Mouse (Mus musculus): ENCODE measurements around the gene Med24.

Med24 gene

GRCm38 (mm10) chr11:98765421-98766309 is 36.4 kb upstream of the Med24 start:
- DNase-seq (ENCODE audit: low spot score), result no peak

- no peak for DNase-seq (ENCODE audit: low spot score)
These were observed 35.5 kb upstream of the Med24 start for GRCm38 (mm10) chr11:98764746-98765145.

DNA sequence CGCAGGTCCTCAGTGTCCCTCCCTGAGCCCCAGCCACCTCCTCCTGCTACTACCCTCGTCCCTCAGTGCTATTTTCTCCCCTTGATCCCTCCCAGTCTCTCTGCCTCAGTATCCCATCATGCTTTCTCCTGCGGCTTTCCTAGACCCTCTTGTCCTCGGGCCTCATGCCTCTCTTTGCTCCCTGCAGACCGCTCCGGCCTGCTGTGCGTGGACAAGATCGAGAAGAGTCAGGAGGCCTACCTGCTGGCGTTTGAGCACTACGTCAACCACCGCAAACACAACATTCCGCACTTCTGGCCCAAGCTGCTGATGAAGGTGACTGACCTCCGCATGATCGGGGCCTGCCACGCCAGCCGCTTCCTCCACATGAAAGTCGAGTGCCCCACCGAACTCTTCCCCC is 34.9 kb upstream of the Med24 start:
- no peak for DNase-seq (ENCODE audit: low spot score)

- no peak for DNase-seq (ENCODE audit: low spot score)
These were observed 34.2 kb upstream of the Med24 start for GRCm38 (mm10) chr11:98763502-98763861.

- DNase-seq (ENCODE audit: low spot score), result no peak
These were observed 33.7 kb upstream of the Med24 start for GRCm38 (mm10) chr11:98762756-98763501.

DNA sequence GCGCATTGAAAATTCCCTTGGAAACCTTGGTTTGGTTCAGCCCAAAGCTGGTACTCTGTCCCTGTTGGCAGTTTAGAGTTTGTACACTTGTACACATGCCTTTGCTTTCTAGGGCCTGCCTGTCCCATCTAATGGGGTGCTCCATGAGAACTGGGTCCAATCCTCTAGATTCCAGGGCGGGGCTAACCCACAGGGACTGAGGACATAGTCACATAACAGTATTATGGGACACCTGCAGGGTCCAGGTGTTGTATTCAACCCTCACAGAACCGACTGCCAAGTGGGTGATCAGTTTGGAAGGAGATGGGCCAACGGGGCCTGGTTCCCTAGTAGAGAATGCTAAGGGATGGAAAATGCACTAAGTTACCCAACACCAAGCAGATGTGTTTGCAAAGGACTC is 32.7 kb upstream of the Med24 start:
- DNase-seq (ENCODE audit: low spot score), result no peak

- DNase-seq (ENCODE audit: low spot score), result no peak
These were observed 27.5 kb upstream of the Med24 start for GRCm38 (mm10) chr11:98756711-98757110.

DNA sequence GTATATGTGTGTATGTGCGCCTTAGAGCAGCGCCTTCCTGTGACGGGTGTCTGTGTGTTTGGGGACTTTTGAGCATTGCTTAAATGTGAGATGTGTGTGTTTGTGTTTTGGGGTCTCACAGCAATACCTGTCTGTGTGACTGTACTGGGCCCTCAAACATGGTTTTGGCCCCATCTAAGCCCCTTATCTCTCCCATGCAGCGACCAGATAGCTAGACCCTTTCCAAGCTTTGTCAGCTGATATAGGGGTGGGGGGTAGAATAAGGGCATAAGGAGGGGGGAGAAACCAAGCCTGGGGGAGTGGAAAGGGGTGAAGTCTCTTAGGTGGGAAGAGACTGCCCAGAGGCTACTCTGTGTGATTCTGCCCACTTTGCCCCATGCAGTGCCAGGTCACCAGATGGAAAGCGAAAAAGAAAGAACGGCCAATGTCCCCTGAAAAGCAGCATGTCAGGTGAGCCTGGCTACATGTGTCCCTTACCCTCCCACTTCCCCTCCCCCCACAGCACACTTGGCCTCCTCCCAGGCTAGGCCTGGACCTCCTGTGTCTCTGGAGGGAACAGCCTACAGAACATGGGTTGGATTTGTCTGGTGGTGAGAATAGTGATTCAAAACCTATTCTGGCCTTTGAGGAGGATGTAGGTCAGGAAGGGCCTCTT is 26.6 kb upstream of the Med24 start:
- DNase-seq (ENCODE audit: low spot score), result no peak

DNA sequence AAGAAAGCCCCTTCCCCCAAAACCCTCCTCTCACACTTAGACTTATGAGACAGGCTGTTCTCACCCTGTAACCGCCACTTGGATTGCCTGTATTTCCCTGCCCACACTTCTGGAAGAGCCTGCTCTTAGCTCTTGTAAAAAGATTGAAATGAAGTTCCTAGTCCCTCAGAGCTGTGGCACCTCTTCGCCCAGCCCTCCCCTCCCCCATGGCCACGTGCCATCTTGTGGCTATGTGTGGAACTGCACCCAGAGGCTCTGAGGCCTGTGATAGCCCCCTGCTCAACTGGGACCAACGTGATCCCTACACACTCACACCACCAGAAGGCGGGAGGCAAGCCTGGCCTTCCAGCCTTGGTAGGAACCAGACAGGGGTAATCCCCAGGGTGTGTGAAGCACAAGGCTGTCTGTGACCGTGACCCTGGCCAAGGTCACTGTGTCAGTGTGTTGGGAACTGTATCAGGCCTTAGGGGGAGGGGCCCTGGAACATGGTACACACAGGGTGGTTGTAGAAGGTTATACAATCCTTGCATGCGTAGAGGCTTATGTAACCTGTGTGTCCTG is 25.5 kb upstream of the Med24 start:
- DNase-seq (ENCODE audit: low spot score), result peak; percentile 75

DNA sequence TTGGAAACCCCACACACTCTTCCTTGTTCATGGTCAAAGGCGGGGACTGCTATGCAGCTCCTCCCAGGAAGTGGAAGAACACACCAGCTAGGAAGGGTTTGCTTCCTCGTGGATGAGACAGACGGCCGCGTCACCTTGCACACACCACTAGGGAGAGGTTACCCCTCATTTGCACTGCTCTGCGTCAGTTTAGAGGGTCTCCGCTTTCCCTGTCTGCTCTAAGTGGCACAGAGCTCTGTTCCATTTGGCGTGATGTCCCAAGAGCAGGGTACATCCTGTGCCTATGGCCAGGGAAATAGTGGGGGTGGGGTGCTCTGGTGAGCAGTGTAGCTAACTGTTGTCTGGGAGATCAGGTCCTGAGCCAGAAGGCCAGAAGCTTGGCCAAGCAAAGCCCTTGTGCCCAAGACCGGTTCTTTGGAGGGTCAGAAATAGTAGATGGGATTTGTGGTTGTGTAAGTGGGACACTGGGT is 25.0 kb upstream of the Med24 start:
- no peak for DNase-seq (ENCODE audit: low spot score)

DNA sequence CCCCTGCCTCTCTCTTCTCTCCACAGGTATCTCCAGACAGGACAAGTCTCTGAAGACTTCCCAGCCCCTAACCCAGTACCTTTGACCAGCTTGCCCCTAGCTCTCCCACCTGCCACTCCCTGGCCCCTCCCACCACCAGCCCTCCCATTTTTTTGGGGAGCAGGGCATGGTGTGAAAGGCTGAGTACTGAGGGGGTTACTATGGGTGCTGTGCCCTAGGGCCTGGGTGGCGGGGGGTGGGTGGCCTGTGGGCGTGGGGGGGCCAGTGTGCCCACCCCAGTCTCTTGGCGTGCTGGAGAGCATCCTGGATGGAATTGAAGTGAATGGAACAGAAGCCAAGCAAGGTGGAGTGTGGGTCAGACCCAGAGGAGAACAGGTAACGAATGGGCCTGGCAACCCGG is 24.0 kb upstream of the Med24 start:
- DNase-seq (ENCODE audit: low spot score), result no peak

DNA sequence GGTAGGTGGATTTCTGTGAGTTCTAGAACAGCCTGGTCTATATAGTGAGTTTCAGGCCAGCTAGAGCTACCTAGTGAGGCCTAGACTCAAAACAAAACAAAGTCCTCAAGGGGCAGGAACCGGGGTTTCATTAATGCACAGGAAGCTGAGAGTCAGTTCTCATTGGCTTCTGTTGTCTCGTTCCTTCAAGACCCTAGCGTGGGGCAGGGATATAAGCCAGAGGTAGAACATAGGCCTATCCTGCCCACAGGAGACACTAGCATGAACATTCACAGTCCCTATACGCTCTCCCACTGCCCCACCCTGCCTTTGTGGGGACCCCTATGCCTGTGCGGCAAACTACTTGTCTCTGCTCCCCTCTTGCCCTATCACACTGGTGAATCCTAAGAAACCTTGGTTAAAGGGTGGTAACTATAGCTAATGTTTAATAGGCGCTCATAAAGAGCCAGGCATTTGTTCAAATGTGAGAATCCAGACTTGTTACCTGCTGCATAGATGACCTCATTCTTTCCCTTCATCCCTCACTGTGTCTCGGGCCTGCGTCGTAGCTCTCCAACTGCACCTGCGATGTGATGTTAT is 23.4 kb upstream of the Med24 start:
- no peak for DNase-seq (ENCODE audit: low spot score)

DNA sequence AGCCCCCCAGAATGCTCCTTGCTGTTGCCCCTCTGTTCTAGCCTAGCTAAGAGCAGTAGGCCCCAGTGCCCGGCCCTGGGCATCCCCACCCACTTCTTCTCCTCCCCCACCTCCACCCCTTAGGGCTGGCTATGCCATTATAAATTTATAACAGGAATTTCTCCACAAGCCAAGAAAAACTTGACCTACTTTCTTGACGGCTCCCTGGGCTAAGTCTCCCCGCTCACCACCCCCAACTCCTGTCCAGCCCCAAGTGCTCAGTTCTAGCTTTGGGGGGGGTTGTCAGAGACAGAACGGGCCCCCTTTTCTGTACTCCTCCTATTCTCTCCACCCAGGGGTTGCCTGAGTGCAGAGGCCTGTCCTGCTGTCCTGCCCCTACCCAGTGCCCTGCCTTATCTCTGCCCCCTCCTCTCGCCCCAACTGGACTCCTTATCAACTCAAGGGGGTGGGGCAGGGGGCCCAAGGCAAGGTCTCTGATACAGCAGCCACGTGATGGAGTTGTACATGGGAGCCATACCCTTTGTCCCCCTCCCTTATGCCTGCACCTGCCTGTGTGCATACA is 22.1 kb upstream of the Med24 start:
- no peak for DNase-seq (ENCODE audit: low spot score)

DNA sequence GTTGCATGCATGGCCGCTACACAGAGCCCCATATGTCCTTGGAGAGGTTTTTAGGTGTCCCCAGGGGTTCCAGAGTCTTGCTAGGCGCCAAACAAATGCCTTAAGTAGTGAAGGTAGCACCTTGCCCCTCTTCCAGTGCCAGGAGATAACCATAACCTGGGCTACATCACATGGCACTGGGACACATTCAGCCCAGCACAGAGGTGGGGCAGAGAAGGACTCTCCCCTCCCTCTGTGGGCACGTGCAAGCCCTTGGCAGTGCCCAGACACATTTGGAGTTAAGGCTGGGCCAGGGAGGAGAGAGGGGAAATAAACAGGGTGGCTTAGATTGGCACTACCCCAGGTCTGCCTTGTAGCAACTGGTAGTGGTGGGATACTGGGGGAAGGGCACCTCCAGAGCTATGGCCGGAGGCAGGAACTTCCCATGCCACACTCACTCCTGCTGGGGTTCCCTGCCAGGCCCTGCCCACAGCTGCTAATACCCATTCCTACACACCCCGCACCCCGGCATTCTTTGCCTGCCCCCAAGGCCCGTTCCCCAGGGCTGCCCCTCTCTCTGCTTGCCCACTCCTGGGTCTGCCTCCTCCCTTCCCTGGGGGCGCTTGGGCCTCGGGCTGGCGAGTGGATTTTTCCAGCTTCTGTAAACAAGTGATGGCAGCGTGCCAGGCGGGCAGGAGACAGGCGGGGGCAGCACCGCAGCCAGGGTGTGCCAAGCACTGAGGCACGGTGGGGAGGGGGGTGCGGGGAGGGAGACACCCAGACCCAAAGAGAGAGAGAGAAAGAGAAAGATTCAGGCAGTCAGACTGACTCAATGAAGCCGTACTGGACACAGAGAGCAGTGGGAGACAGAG is 21.3 kb upstream of the Med24 start:
- DNase-seq (ENCODE audit: low spot score), result no peak

DNA sequence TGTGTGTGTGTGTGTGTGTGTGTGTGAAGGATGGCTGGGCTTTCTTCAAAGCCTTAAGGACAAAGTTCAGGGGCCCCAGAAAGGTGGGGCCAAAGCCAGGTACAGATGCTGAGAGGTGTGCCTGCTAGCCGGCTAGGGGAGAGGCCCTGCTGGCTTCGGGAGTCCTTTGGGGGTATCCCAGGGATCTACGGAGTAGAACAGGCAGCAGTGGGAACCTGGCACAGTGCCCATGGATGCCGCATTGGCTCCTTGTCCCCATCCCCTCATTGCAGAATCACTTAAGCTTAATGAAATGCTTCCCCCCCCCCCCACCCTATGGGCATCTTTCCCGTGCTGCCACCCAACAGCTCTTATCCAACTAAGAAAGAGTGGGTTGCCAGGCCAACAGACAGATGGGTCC is 20.5 kb upstream of the Med24 start:
- DNase-seq (ENCODE audit: low spot score), result no peak

- DNase-seq (ENCODE audit: low spot score), result peak; percentile 39
These were observed 19.5 kb upstream of the Med24 start for GRCm38 (mm10) chr11:98748506-98749416.

DNA sequence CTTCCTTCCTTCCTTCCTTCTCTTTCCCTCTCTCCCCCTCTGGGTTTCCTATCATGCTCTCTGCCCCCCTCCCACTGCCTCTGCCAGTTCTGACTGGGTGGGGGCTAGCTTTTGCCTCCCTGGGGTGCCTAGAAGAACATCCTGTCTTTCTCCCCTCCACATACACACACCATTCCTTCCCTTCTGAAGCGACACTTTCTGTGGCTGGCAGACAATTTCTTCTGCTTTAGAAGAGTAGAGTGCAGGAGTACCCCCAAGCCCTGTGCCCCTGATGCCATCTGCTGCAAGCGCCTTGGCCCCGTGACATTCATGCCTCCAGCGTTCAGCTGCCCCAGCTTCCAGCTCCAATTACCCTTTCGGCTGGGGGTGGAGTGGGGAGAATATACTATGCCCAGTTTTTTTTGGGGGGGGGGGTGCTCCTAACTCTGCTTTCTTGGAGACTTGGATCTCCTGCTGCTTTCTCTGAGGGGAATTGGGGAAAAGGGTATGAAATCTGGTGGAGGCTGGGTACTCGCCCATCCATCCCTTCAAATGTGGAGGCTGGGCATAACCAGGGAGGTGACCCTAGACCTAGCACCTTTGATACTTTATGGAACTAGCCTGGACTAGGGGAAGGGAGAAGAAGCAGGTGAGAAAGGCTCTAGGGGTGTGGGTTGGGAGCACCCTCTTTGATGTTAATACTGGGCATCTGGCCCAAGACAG is 18.7 kb upstream of the Med24 start:
- DNase-seq (ENCODE audit: low spot score), result no peak

DNA sequence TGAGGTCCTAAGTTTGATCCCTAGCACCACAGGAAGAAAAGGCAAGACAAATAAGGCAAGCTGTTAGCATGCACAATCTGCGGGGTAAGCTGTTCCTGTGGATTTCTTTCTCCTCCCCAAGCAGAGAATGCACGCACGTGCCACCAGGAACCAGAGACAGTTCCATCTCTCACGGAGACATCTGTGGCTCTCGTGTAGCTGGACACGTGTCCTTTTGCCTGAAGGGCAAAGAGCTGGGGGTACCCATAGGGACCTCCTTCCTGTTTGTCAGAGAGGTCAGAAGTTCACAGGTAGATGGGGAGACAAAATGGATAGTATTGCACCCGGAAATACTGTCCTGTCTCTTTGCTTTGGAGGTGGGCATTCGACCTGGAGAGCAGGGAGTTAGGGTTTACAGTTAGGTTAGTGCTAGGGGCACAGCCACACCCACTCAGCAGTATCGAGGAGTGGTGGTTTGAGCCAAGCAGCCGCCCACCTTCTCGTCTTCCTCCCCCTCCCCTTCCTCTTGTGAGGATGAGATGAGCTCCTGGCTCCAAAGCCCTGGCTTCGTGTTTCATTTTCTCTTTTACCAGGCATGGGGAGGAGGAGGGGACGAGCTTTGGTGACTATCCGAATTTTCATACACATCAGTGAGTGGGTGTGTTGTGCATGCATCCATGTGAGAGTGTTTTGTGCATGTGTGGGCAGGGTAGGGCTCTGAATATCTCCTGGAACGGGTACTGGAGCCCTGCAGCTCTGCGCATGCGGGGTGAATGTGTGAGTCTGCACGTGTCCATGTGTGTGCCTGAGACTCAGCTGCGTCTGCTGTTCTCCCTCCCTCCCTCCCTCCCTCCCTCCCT is 17.8 kb upstream of the Med24 start:
- DNase-seq (ENCODE audit: low spot score), result peak; percentile 78

All from T-cell, adult 2 months (primary cell).